In the genomic region with DNA sequence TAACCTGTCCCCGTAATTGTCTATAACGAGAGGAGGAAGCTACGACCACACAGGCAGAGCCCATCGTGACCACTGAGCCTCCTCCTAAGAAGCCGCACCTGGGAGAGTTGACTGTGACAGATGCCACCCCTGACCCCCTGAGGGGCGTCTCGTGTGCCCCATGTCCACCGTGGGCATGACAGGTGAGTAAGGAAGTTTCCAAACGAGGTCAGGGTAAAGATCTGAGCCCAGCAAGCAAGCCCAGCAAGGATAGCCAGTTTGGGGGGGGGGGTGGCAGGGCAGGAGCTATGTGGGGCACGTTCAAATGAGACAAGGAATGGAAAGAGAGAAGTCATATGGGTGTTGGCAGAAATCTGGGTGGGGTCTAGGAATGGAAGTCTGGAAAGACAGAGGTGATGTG, we compare ENCODE assay signal across 14 mouse cellular contexts. TPM values are rescaled to one million over a fixed set of nuclear protein-coding genes. Genes with fewer than 3 reads are reported as not detected.
"Had no signal": no experiment of that assay in that cellular context is flagged by ENCODE, and none has a peak within 500 bp of the region (broad histone marks: within the 10 kb centered on the region; RNA-seq: fewer than 3 reads in every experiment).

No protein-coding gene starts in this region.

RNA-seq across cellular contexts. Expression of gene Cyp21a1, which starts 9.3 kb away (rescaled TPM):
- total RNA-seq: megakaryocyte, adult 5-6 weeks; megakaryocyte-erythroid progenitor cell, adult 5-6 weeks had no signal
- polyA plus RNA-seq: lung, embryonic 14.5 days; lung, embryonic 16.5 days; midbrain, embryonic 10.5 days; midbrain, embryonic 12.5 days; midbrain, embryonic 14.5 days; midbrain, embryonic 16.5 days; myocyte; neural tube, embryonic 11.5 days; neural tube, embryonic 13.5 days; neural tube, embryonic 15.5 days; stomach, postnatal 0 days; urinary bladder, adult 2 months had no signal

RNA-seq across cellular contexts. Expression of gene C4b, which starts 51.3 kb away (rescaled TPM):
- total RNA-seq: megakaryocyte-erythroid progenitor cell, adult 5-6 weeks had no signal
- polyA plus RNA-seq: lung, embryonic 14.5 days; midbrain, embryonic 10.5 days; myocyte; neural tube, embryonic 11.5 days; neural tube, embryonic 13.5 days had no signal
